Mouse (Mus musculus): Measurements from ENCODE around the gene Fuz.

Gene Fuz

GRCm38 (mm10) chr7:44888256-44889105, 7.4 kb upstream of the Fuz start:
- in situ Hi-C loops (cut with MboI; ENCODE audit: low sequenced_read_pairs), result no loop called here

- in situ Hi-C loops (cut with MboI; ENCODE audit: low sequenced_read_pairs), result no loop called here
These were observed 5.7 kb upstream of the Fuz start for GRCm38 (mm10) chr7:44890180-44890579.

- in situ Hi-C loops (cut with MboI; ENCODE audit: low sequenced_read_pairs), result no loop called here
These were observed 5.1 kb upstream of the Fuz start for GRCm38 (mm10) chr7:44890737-44891136.

- in situ Hi-C loops (cut with MboI; ENCODE audit: low sequenced_read_pairs), result no loop called here
These were observed 4.3 kb upstream of the Fuz start for GRCm38 (mm10) chr7:44891611-44892010.

- in situ Hi-C loops (cut with MboI; ENCODE audit: low sequenced_read_pairs), result no loop called here
These were observed 3.5 kb upstream of the Fuz start, which contains the start of gene Med25 for GRCm38 (mm10) chr7:44892276-44892921. TSS of gene Med25 (minus strand) at chr7:44892712.

- in situ Hi-C loops (cut with MboI; ENCODE audit: low sequenced_read_pairs), result no loop called here
These were observed 2.7 kb upstream of the Fuz start for GRCm38 (mm10) chr7:44893197-44893596.

- in situ Hi-C loops (cut with MboI; ENCODE audit: low sequenced_read_pairs), result no loop called here
These were observed 1.7 kb upstream of the Fuz start for GRCm38 (mm10) chr7:44894175-44894574.

- in situ Hi-C loops (cut with MboI; ENCODE audit: low sequenced_read_pairs), result no loop called here
These were observed 680 bp upstream of the Fuz start for GRCm38 (mm10) chr7:44895206-44895592.

- in situ Hi-C loops (cut with MboI; ENCODE audit: low sequenced_read_pairs), result no loop called here
These were observed 620 bp downstream of the Fuz start for GRCm38 (mm10) chr7:44896499-44896898.

GRCm38 (mm10) chr7:44898607-44899006, 2.7 kb downstream of the Fuz start:
- in situ Hi-C loops (cut with MboI; ENCODE audit: low sequenced_read_pairs), result no loop called here

- in situ Hi-C loops (cut with MboI; ENCODE audit: low sequenced_read_pairs), result no loop called here
These were observed 4.8 kb downstream of the Fuz start for GRCm38 (mm10) chr7:44900632-44901031.

- in situ Hi-C loops (cut with MboI; ENCODE audit: low sequenced_read_pairs), result no loop called here
These were observed 5.4 kb downstream of the Fuz start for GRCm38 (mm10) chr7:44901230-44901722.

- in situ Hi-C loops (cut with MboI; ENCODE audit: low sequenced_read_pairs), result no loop called here
These were observed 9.6 kb downstream of the Fuz start for GRCm38 (mm10) chr7:44905430-44905829.

- in situ Hi-C loops (cut with MboI; ENCODE audit: low sequenced_read_pairs), result no loop called here
These were observed 13.0 kb downstream of the Fuz start for GRCm38 (mm10) chr7:44908706-44909476.

GRCm38 (mm10) chr7:44914396-44914795, 18.5 kb downstream of the Fuz start:
- in situ Hi-C loops (cut with MboI; ENCODE audit: low sequenced_read_pairs), result no loop called here

GRCm38 (mm10) chr7:44915314-44915713, 19.4 kb downstream of the Fuz start:
- in situ Hi-C loops (cut with MboI; ENCODE audit: low sequenced_read_pairs), result no loop called here

- in situ Hi-C loops (cut with MboI; ENCODE audit: low sequenced_read_pairs), result no loop called here
These were observed 20.3 kb downstream of the Fuz start for GRCm38 (mm10) chr7:44916191-44916590.

GRCm38 (mm10) chr7:44916881-44917280, 21.0 kb downstream of the Fuz start:
- in situ Hi-C loops (cut with MboI; ENCODE audit: low sequenced_read_pairs), result no loop called here

GRCm38 (mm10) chr7:44918219-44918618, 22.3 kb downstream of the Fuz start:
- in situ Hi-C loops (cut with MboI; ENCODE audit: low sequenced_read_pairs), result no loop called here

- in situ Hi-C loops (cut with MboI; ENCODE audit: low sequenced_read_pairs), result no loop called here
These were observed 23.2 kb downstream of the Fuz start for GRCm38 (mm10) chr7:44919127-44919526.

GRCm38 (mm10) chr7:44922530-44922929, 26.7 kb downstream of the Fuz start:
- in situ Hi-C loops (cut with MboI; ENCODE audit: low sequenced_read_pairs), result no loop called here
